Mouse (Mus musculus) megakaryocyte, embryonic 14.5 days (primary cell): ENCODE results near the gene Hba-a1.

Experiments
- FLI1 ChIP-seq: IDR thresholded peaks from 2 replicates; pipeline ENCODE4 v1.6.1; 2012; ENCODE audit warnings: low read length, inconsistent platforms, mixed read lengths
- GATA1 ChIP-seq: IDR thresholded peaks from 3 replicates; pipeline ENCODE4 v1.6.1; 2012; ENCODE audit warnings: mixed read lengths, low read length, inconsistent platforms, borderline replicate concordance

DNA sequence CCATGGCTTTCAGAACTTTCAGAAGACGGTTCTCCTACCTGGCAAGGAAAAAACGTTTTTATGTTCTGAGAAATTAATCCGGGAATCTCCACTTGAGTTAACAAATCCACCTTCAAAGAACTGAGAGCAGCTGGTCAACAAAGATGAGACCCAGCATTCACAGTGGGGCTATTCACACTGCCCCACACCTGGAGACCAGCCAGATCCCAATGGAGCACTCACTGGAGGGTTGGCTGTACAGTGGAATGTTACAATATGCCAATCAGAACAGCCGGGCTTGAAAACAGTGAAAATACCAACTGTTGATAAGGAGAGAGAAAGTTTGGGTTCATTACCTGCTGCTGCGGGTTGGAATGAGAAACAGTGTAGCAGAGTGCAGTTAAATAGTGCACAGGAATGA, 48.5 kb downstream of the Hba-a1 start:
- TF ChIP-seq GATA1 = no peak
- TF ChIP-seq FLI1 = no peak
